Mouse (Mus musculus): ENCODE measurements around the gene Gm13199. TPM values are rescaled to one million over a fixed set of nuclear protein-coding genes. Genes with fewer than 3 reads are reported as not detected.
A peak's percentile ranks its signal among the peaks of the same experiment; 100 is the strongest.

The Gm13199 gene
- 2.0 TPM in 2 replicates for polyA plus RNA-seq (2014; fragmentation: Nextera tagmentation; extraction: Ambion mirVana)

DNA sequence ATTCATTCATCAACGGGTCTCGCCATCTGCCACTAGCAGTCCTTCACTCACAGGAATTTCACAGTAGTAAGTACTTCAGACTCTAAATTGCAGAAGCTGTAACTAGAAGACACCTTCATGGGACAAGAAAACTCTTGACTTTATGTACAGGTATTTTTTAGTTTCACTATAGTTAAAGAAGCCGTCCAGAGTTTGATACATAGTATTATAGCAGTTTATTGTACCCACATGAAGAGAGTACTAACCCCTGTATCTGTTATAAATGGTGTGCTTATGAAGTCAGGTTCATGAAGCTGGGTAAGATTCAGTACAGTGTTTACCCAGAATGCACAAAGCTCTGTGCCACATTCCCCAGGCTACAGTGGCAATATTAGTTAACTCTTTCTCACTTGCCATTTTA, at the start of gene Gm13199:
Gene Gm13199, minus strand, starts transcription at position 101 of the 400 bp plus-strand sequence.
- DNase-seq (ENCODE audit: low spot score) (no peak), ATAC-seq (replicated peaks; ENCODE audit: low FRiP score) (no peak)
- Histone ChIP-seq H3K9ac (ENCODE audit: low read depth, low read length) (no peak within 1 kb of the TSS), H3K27me3 (replicated peaks; ENCODE audit: control insufficient read depth, insufficient read depth, low read length) (no peaks in the 10 kb centered on the region), H3K4me2 (no peak within 1 kb of the TSS), H3K4me1 (replicated peaks; ENCODE audit: control insufficient read depth, insufficient read depth, low read length) (no peaks in the 10 kb centered on the region), H3K4me3 (ENCODE audit: low read depth, low read length) (no peak within 1 kb of the TSS), H3K36me3 (ENCODE audit: control insufficient read depth, insufficient read depth, low read length) (peaks cover 32% of the 10 kb centered on the region), H3K27ac (ENCODE audit: low read depth, low read length) (no peak within 1 kb of the TSS), H3K9me3 (ENCODE audit: control insufficient read depth, low read length) (no peaks in the 10 kb centered on the region)
- 91% methylated on average over 3 of the region's 3 CpGs for WGBS

- H3K9me3 ChIP-seq (ENCODE audit: control insufficient read depth, low read length): no peaks in the 10 kb centered on the region
- no peak overlapping the region for H3K27ac ChIP-seq (ENCODE audit: low read depth, low read length)
- no peaks in the 10 kb centered on the region for H3K27me3 ChIP-seq (replicated peaks; ENCODE audit: control insufficient read depth, insufficient read depth, low read length)
- no peak overlapping the region for H3K9ac ChIP-seq (ENCODE audit: low read depth, low read length)
- no peaks in the 10 kb centered on the region for H3K4me1 ChIP-seq (replicated peaks; ENCODE audit: control insufficient read depth, insufficient read depth, low read length)
- no peak overlapping the region for H3K4me2 ChIP-seq
- DNase-seq (ENCODE audit: low spot score): no peak
- H3K36me3 ChIP-seq (ENCODE audit: control insufficient read depth, insufficient read depth, low read length): no peaks in the 10 kb centered on the region
- no peak for ATAC-seq (replicated peaks; ENCODE audit: low FRiP score)
- H3K4me3 ChIP-seq (ENCODE audit: low read depth, low read length): no peak overlapping the region
- 77% methylated on average over 16 of the region's 16 CpGs for WGBS
These were observed 48.7 kb upstream of the Gm13199 start for GRCm38 (mm10) chr2:5911282-5911965.

- Histone ChIP-seq H3K4me2 (no peak overlapping the region), H3K27ac (ENCODE audit: low read depth, low read length) (no peak overlapping the region), H3K36me3 (ENCODE audit: control insufficient read depth, insufficient read depth, low read length) (no peaks in the 10 kb centered on the region), H3K9me3 (ENCODE audit: control insufficient read depth, low read length) (no peaks in the 10 kb centered on the region), H3K4me3 (ENCODE audit: low read depth, low read length) (no peak overlapping the region), H3K9ac (ENCODE audit: low read depth, low read length) (no peak overlapping the region), H3K4me1 (replicated peaks; ENCODE audit: control insufficient read depth, insufficient read depth, low read length) (no peaks in the 10 kb centered on the region), H3K27me3 (replicated peaks; ENCODE audit: control insufficient read depth, insufficient read depth, low read length) (no peaks in the 10 kb centered on the region)
- ATAC-seq (replicated peaks; ENCODE audit: low FRiP score) (no peak), DNase-seq (ENCODE audit: low spot score) (no peak)
- 42% methylated on average over 3 of the region's 3 CpGs for WGBS
These were observed 43.9 kb upstream of the Gm13199 start for GRCm38 (mm10) chr2:5906625-5907024.

DNA sequence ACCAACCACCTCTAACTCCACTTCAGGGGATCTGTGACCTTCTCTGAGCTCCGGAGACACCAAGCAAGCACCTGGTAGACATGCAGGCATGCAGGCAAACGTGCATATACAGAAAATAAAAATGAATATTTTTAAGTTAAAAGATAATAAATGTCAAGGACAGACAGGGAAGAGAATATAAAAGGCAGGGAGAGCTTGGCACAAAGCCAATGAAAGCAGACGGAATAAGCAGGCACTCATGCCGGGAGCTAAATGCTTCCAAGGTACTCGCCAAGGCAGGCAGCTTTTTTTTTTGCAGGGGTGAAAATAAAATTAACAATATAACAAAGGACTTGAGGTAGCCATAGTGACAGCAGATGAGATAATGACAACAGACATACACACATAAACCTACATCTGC, 43.4 kb upstream of the Gm13199 start:
- DNase-seq (ENCODE audit: low spot score): no peak
- no peak for ATAC-seq (replicated peaks; ENCODE audit: low FRiP score)
- no peaks in the 10 kb centered on the region for H3K4me1 ChIP-seq (replicated peaks; ENCODE audit: control insufficient read depth, insufficient read depth, low read length)
- no peaks in the 10 kb centered on the region for H3K9me3 ChIP-seq (ENCODE audit: control insufficient read depth, low read length)
- H3K4me2 ChIP-seq: no peak overlapping the region
- WGBS: 68% methylated on average over 5 of the region's 5 CpGs
- H3K27ac ChIP-seq (ENCODE audit: low read depth, low read length): no peak overlapping the region
- no peaks in the 10 kb centered on the region for H3K27me3 ChIP-seq (replicated peaks; ENCODE audit: control insufficient read depth, insufficient read depth, low read length)
- no peaks in the 10 kb centered on the region for H3K36me3 ChIP-seq (ENCODE audit: control insufficient read depth, insufficient read depth, low read length)
- no peak overlapping the region for H3K9ac ChIP-seq (ENCODE audit: low read depth, low read length)
- H3K4me3 ChIP-seq (ENCODE audit: low read depth, low read length): no peak overlapping the region

DNA sequence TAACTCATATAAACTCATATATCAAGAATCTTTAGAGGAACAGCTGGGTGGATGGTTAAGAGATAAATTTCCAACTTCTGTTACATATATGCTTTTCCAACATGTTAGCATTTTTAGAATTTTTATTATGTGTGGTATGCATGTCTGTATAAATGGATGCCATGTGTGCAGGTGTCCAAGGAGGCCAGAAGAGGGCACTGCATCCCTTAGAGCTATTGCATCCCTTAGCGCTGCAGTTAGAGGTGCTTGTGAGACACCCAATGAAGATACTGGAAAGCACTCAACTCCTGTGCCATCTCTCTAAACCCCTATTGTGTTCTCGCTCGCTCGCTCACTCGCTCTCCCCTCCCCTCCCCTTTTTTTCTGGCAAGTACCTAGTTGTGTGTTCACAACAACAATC, 37.4 kb upstream of the Gm13199 start:
- H3K27me3 ChIP-seq (replicated peaks; ENCODE audit: control insufficient read depth, insufficient read depth, low read length): no peaks in the 10 kb centered on the region
- H3K9me3 ChIP-seq (ENCODE audit: control insufficient read depth, low read length): no peaks in the 10 kb centered on the region
- no peak for DNase-seq (ENCODE audit: low spot score)
- no peaks in the 10 kb centered on the region for H3K4me1 ChIP-seq (replicated peaks; ENCODE audit: control insufficient read depth, insufficient read depth, low read length)
- no peak overlapping the region for H3K9ac ChIP-seq (ENCODE audit: low read depth, low read length)
- H3K4me3 ChIP-seq (ENCODE audit: low read depth, low read length): no peak overlapping the region
- no peaks in the 10 kb centered on the region for H3K36me3 ChIP-seq (ENCODE audit: control insufficient read depth, insufficient read depth, low read length)
- ATAC-seq (replicated peaks; ENCODE audit: low FRiP score): no peak
- no peak overlapping the region for H3K4me2 ChIP-seq
- H3K27ac ChIP-seq (ENCODE audit: low read depth, low read length): no peak overlapping the region
- WGBS: 69% methylated on average over 5 of the region's 5 CpGs

- H3K27ac ChIP-seq (ENCODE audit: low read depth, low read length): peak within 1 kb of the TSS; percentile 86
- H3K27me3 ChIP-seq (replicated peaks; ENCODE audit: control insufficient read depth, insufficient read depth, low read length): no peaks in the 10 kb centered on the region
- 1% methylated on average over 62 of the region's 62 CpGs for WGBS
- H3K36me3 ChIP-seq (ENCODE audit: control insufficient read depth, insufficient read depth, low read length): peaks cover 5% of the 10 kb centered on the region; the same call in 1 of the 2 replicates
- ATAC-seq (replicated peaks; ENCODE audit: low FRiP score) (peak; percentile 99), DNase-seq (ENCODE audit: low spot score) (peak; percentile 98)
- peak within 1 kb of the TSS; percentile 96 for H3K9ac ChIP-seq (ENCODE audit: low read depth, low read length)
- H3K4me3 ChIP-seq (ENCODE audit: low read depth, low read length): peak within 1 kb of the TSS; percentile 91
- H3K9me3 ChIP-seq (ENCODE audit: control insufficient read depth, low read length): no peaks in the 10 kb centered on the region
- peak within 1 kb of the TSS; percentile 84 for H3K4me2 ChIP-seq
- H3K4me1 ChIP-seq (replicated peaks; ENCODE audit: control insufficient read depth, insufficient read depth, low read length): peaks cover 12% of the 10 kb centered on the region
These were observed 32.3 kb upstream of the Gm13199 start, which contains the start of gene Sec61a2 for GRCm38 (mm10) chr2:5894843-5895570. Sec61a2 (minus strand) TSS chr2:5895432.

DNA sequence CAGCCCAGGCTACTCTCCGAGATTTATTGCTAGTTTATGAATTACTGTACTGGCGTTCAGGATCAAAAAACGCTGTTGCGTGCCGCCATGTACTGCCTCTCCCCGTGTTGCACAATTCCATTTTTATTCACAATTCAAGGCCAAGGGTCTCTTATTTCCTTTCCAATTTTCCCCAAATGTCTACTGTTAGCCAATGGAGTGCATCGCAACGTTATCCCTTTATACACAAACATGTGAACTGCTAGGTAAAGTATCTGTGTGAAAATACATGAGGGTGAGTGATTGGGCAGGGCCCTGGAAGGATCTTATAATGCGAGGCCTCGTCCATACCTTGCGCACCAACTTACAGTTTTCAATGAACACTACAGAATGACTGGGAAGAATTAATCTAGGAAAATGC, 31.6 kb upstream of the Gm13199 start:
- no peaks in the 10 kb centered on the region for H3K27me3 ChIP-seq (replicated peaks; ENCODE audit: control insufficient read depth, insufficient read depth, low read length)
- ATAC-seq (replicated peaks; ENCODE audit: low FRiP score) (no peak), DNase-seq (ENCODE audit: low spot score) (peak; percentile 33)
- peak overlapping the region; percentile 91 for H3K4me3 ChIP-seq (ENCODE audit: low read depth, low read length)
- peaks cover 12% of the 10 kb centered on the region for H3K4me1 ChIP-seq (replicated peaks; ENCODE audit: control insufficient read depth, insufficient read depth, low read length)
- H3K36me3 ChIP-seq (ENCODE audit: control insufficient read depth, insufficient read depth, low read length): peaks cover 5% of the 10 kb centered on the region; the same call in 1 of the 2 replicates
- no peaks in the 10 kb centered on the region for H3K9me3 ChIP-seq (ENCODE audit: control insufficient read depth, low read length)
- H3K27ac ChIP-seq (ENCODE audit: low read depth, low read length): peak overlapping the region; percentile 43
- H3K4me2 ChIP-seq: peak overlapping the region; percentile 84
- peak overlapping the region; percentile 96 for H3K9ac ChIP-seq (ENCODE audit: low read depth, low read length)
- 44% methylated on average over 11 of the region's 11 CpGs for WGBS

DNA sequence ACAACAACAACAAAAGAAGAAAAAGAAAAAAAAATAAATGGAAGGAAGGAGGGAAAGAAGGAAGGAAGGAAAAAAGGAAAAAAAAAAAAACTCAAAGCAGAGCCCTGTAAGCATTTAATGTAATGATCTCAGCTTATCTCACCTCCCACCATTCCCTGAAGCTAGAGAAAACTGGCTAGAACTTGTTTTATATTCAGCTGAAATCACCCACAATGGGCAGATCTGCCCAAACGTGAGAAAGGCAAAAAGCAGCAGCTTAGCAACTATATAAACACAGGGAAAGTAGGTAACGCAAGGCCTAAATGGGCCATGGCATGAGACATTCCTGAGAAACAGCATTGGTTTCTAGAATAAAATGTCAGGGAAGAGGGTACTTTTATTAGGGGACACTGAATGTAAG, 26.7 kb upstream of the Gm13199 start:
- WGBS: 71% methylated on average over 2 of the region's 2 CpGs
- Histone ChIP-seq H3K9ac (ENCODE audit: low read depth, low read length) (no peak overlapping the region), H3K27me3 (replicated peaks; ENCODE audit: control insufficient read depth, insufficient read depth, low read length) (no peaks in the 10 kb centered on the region), H3K36me3 (ENCODE audit: control insufficient read depth, insufficient read depth, low read length) (peaks cover 24% of the 10 kb centered on the region), H3K4me2 (no peak overlapping the region), H3K4me3 (ENCODE audit: low read depth, low read length) (no peak overlapping the region), H3K9me3 (ENCODE audit: control insufficient read depth, low read length) (no peaks in the 10 kb centered on the region), H3K27ac (ENCODE audit: low read depth, low read length) (no peak overlapping the region), H3K4me1 (replicated peaks; ENCODE audit: control insufficient read depth, insufficient read depth, low read length) (peaks cover 13% of the 10 kb centered on the region)
- DNase-seq (ENCODE audit: low spot score): no peak
- no peak for ATAC-seq (replicated peaks; ENCODE audit: low FRiP score)
